Mouse (Mus musculus): Measurements from ENCODE around the gene Thra. TPM values are rescaled to one million over a fixed set of nuclear protein-coding genes. Genes with fewer than 3 reads are reported as not detected.

Gene Thra
- polyA plus RNA-seq, 1 experiment from 2014 or later, result 32.0 TPM

DNA sequence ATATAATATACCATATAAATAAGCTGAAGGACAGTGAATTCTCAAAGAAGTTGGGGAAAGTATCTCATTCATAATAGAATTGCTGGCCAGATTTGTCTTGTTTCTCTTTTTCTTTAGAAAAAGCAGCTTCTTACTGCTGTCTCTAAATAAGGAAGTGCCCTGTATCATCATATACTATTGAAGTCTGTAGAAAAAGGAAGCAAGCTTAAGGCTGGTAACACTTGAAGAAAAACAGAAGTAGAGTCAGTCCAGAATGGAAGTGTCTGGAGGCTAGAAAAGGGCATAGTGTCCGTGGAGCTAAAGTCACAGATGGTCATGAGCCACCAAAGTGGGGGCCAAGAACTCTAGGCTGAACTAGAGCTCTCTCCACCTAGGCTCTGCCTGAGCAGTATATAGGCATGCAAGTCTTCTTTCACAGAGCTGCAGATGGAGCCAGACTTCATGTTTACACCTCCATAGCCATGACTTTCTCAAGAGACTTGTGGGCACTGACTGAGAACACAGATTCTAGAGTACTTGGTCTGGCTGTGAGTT lies 76.3 kb downstream of the Thra start:
- Histone ChIP-seq H3K4me2 (no peak overlapping the region), H3K27ac (replicated peaks) (no peak overlapping the region), H3K27me3 (replicated peaks) (no peaks in the 10 kb centered on the region), H3K4me1 (no peaks in the 10 kb centered on the region), H3K9ac (no peak overlapping the region), H3K4me3 (no peak overlapping the region), H3K9me3 (no peaks in the 10 kb centered on the region), H3K36me3 (peaks cover 97% of the 10 kb centered on the region)
- no peak for ATAC-seq (ENCODE audit: extremely low read depth, insufficient number of reproducible peaks, low FRiP score, low TSS enrichment)
- WGBS, result 93% methylated on average over 1 of the region's 1 CpGs

Other genes with a start within 250 kb of the Thra start
- 0.13 TPM in 1 of 2 replicates, not detected in the other for gene Ikzf3, start 194.6 kb upstream of the Thra start, polyA plus RNA-seq (2015; fragmentation: Nextera tagmentation; extraction: Ambion mirVana)
- 0.15 and 0.34 TPM in 2 replicates for gene Zpbp2, start 189.5 kb upstream of the Thra start, polyA plus RNA-seq (2015; fragmentation: Nextera tagmentation; extraction: Ambion mirVana)
- 63.4 and 76.8 TPM in 2 replicates for gene Ormdl3, start 153.3 kb upstream of the Thra start, polyA plus RNA-seq (2015; fragmentation: Nextera tagmentation; extraction: Ambion mirVana)
- gene Lrrc3c, start 142.3 kb upstream of the Thra start, polyA plus RNA-seq (2015; fragmentation: Nextera tagmentation; extraction: Ambion mirVana), result not detected in 2 replicates
- gene Gm12355, start 115.0 kb upstream of the Thra start, polyA plus RNA-seq (2015; fragmentation: Nextera tagmentation; extraction: Ambion mirVana), result 0.28 and 0.55 TPM in 2 replicates
- gene Gsdma3, start 114.3 kb upstream of the Thra start, polyA plus RNA-seq (2015; fragmentation: Nextera tagmentation; extraction: Ambion mirVana), result not detected in 2 replicates
- not detected in 2 replicates for gene Gsdma2, start 93.9 kb upstream of the Thra start, polyA plus RNA-seq (2015; fragmentation: Nextera tagmentation; extraction: Ambion mirVana)
- 0.12 TPM in 1 of 2 replicates, not detected in the other for gene Gsdma, start 76.3 kb upstream of the Thra start, polyA plus RNA-seq (2015; fragmentation: Nextera tagmentation; extraction: Ambion mirVana)
- 165 and 167 TPM in 2 replicates for gene Psmd3, start 58.1 kb upstream of the Thra start, polyA plus RNA-seq (2015; fragmentation: Nextera tagmentation; extraction: Ambion mirVana)
- not detected in 2 replicates for gene Csf3, start 39.4 kb upstream of the Thra start, polyA plus RNA-seq (2015; fragmentation: Nextera tagmentation; extraction: Ambion mirVana)
- 35.1 and 37.4 TPM in 2 replicates for gene Med24, start 11.2 kb upstream of the Thra start, polyA plus RNA-seq (2015; fragmentation: Nextera tagmentation; extraction: Ambion mirVana)
- gene Nr1d1, start 34.7 kb downstream of the Thra start, polyA plus RNA-seq (2015; fragmentation: Nextera tagmentation; extraction: Ambion mirVana), result 5.9 and 6.4 TPM in 2 replicates
- 14.6 and 15.7 TPM in 2 replicates for gene Msl1, start 54.9 kb downstream of the Thra start, polyA plus RNA-seq (2015; fragmentation: Nextera tagmentation; extraction: Ambion mirVana)
- gene Casc3, start 64.3 kb downstream of the Thra start, polyA plus RNA-seq (2015; fragmentation: Nextera tagmentation; extraction: Ambion mirVana), result 22.3 and 23.1 TPM in 2 replicates
- 0.64 and 0.98 TPM in 2 replicates for gene Rapgefl1, start 96.1 kb downstream of the Thra start, polyA plus RNA-seq (2015; fragmentation: Nextera tagmentation; extraction: Ambion mirVana)
- gene Wipf2, start 123.0 kb downstream of the Thra start, polyA plus RNA-seq (2015; fragmentation: Nextera tagmentation; extraction: Ambion mirVana), result 2.3 and 2.6 TPM in 2 replicates
- 21.1 and 22.9 TPM in 2 replicates for gene Cdc6, start 167.2 kb downstream of the Thra start, polyA plus RNA-seq (2015; fragmentation: Nextera tagmentation; extraction: Ambion mirVana)
- 27.9 and 28.3 TPM in 2 replicates for gene Rara, start 187.2 kb downstream of the Thra start, polyA plus RNA-seq (2015; fragmentation: Nextera tagmentation; extraction: Ambion mirVana)
- 1.3 and 3.3 TPM in 2 replicates for gene Gjd3, start 242.4 kb downstream of the Thra start, polyA plus RNA-seq (2015; fragmentation: Nextera tagmentation; extraction: Ambion mirVana)

All from heart, embryonic 13.5 days (tissue).